Mouse (Mus musculus) macrophage (primary cell): ENCODE measurements around the gene Slc39a3. TPM values are rescaled to one million over a fixed set of nuclear protein-coding genes. Genes with fewer than 3 reads are reported as not detected.

Experiments used
- H3K27ac ChIP-seq: fragments of 350-480 bp; formaldehyde crosslinking; 2 replicates; pipeline ENCODE4 v1.9.0; 2021
- H3K36me3 ChIP-seq: fragments of 350-480 bp; formaldehyde crosslinking; 2 replicates; pipeline ENCODE4 v1.9.0; 2021; ENCODE audit errors: inconsistent target
- H3K4me3 ChIP-seq: fragments of 350-480 bp; formaldehyde crosslinking; 2 replicates; pipeline ENCODE4 v1.9.0; 2021; ENCODE audit errors: inconsistent target
- H3K79me2 ChIP-seq: fragments of 350-480 bp; formaldehyde crosslinking; 2 replicates; pipeline ENCODE4 v1.9.0; 2021; ENCODE audit errors: inconsistent target
- WGBS: methylation state at CpG from one replicate; pipeline ENCODE4 v1.1.7; 2026; ENCODE audit warnings: inconsistent platforms; ENCODE audit not compliant: missing documents; 5-methylcytosine and 5-hydroxymethylcytosine counted together
- polyA plus RNA-seq: library from polyadenylated mRNA; stranded (reverse); fragments of 250-400 nt; gene quantifications from 3 replicates; pipeline ENCODE4 v1.2.4, GENCODE M21; 2018; ENCODE audit warnings: inconsistent platforms

Slc39a3 gene
- polyA plus RNA-seq, 1 experiment from 2014 or later, result 6.1 TPM

- no peak overlapping the region for H3K4me3 ChIP-seq
- H3K36me3 ChIP-seq, result no peaks in the 10 kb centered on the region
- no peaks in the 10 kb centered on the region for H3K79me2 ChIP-seq
- 51% methylated on average over 7 of the region's 7 CpGs for WGBS
- H3K27ac ChIP-seq, result no peak overlapping the region
Observed at GRCm38 (mm10) chr10:81007240-81007639, 30.0 kb downstream of the Slc39a3 start.

DNA sequence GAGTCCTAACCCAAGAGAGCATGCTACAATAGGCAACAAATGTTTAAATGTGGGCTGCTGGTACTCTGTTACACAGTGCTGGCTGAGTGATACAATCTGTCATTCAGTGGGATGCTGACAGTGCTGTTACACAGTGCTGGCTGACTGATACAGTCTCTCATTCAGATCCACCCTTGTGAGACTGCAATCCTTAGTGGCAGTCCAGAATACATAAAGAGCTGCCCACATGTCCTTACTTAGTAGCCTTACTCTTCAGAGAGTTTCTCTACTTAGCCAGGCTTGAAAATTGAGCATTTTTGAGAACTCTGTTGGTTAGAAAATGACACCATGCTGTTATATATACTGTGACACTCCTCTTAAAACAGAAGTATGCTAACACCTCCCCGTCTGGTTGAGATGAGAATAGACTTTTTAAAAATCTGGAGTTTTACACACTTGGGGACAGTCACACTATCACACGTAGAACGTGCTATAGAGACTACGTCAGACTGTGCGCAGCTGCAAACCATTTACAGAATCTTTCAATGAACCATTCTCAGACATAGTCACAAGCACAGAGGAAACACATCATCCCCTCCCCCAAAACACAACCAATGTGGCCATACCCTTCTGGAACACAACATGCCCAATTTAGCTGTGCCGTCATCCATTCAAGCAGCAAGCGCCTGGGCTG, 31.1 kb downstream of the Slc39a3 start:
- H3K27ac ChIP-seq, result no peak overlapping the region
- no peak overlapping the region for H3K4me3 ChIP-seq
- WGBS, result 92% methylated on average over 7 of the region's 7 CpGs
- no peaks in the 10 kb centered on the region for H3K79me2 ChIP-seq
- H3K36me3 ChIP-seq, result no peaks in the 10 kb centered on the region

DNA sequence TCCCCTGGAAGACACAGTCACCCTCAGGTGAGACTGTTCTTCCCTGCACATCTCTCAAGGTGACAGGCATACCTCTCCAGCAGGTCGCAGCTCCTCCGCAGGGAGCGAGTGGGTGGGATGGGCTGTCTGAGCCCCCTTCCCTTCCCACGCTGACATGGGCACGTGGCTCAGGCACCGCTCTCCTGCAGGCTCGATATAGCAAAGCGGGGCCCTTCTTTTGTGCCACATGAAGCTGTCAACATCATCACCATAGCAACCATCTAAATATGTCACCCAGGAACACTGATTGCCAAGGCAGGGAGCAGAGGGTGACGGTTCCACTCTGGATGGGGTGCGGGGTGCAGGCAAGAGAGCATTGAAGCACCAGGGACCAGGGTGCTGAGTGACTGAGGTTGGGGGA, 36.1 kb downstream of the Slc39a3 start:
- Histone ChIP-seq H3K36me3 (no peaks in the 10 kb centered on the region), H3K79me2 (no peaks in the 10 kb centered on the region)

GRCm38 (mm10) chr10:81000197-81001062, 36.8 kb downstream of the Slc39a3 start:
- no peaks in the 10 kb centered on the region for H3K79me2 ChIP-seq
- WGBS, result 40% methylated on average over 28 of the region's 28 CpGs
- H3K4me3 ChIP-seq, result no peak overlapping the region
- no peaks in the 10 kb centered on the region for H3K36me3 ChIP-seq
- no peak overlapping the region for H3K27ac ChIP-seq

More for the DNA sequence above, 36.1 kb downstream of the Slc39a3 start:
- no peak overlapping the region for H3K27ac ChIP-seq
- WGBS, result 82% methylated on average over 10 of the region's 10 CpGs
- H3K4me3 ChIP-seq, result no peak overlapping the region

DNA sequence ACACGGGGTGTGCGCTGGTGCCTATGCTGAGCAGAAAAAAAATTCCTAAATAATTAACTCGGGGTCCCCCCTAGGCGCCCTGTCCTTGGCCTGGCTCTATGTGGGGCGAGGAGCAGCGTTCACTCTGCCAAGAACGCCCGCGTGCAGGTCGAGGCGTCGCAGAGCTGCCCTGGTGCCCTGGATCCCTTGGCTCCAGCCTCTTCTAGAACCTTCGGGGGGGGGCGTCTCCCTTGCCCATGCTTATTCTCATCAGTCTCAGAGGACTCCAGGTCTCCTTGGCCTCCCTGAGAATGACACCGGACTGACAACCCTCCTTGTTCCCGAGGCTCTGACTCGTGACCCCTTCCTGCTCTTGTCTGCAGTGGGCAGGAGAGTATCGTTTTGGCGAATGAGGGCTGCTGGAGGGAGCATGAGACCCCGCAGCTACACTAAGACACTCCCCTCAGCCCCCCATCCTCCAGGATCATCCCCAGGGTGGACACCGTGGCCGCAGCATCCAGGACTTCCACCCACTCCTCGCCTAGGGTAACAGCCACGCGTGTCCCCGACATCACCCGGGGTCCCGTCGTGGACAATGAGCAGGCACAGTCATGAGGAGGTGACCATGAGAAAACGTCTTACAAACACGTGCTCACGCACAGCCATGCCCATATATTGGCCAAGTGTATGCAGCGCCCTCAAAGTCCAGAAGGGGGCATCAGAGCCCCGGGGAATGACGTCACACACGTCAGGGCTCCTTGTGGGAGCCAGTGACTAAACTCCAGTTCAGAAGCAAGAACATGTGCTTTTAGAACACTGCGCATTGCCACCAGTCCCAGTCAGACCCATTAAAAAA, 37.6 kb downstream of the Slc39a3 start:
- no peak overlapping the region for H3K27ac ChIP-seq
- H3K4me3 ChIP-seq, result no peak overlapping the region
- no peaks in the 10 kb centered on the region for H3K36me3 ChIP-seq
- H3K79me2 ChIP-seq, result no peaks in the 10 kb centered on the region
- WGBS, result 23% methylated on average over 36 of the region's 37 CpGs

DNA sequence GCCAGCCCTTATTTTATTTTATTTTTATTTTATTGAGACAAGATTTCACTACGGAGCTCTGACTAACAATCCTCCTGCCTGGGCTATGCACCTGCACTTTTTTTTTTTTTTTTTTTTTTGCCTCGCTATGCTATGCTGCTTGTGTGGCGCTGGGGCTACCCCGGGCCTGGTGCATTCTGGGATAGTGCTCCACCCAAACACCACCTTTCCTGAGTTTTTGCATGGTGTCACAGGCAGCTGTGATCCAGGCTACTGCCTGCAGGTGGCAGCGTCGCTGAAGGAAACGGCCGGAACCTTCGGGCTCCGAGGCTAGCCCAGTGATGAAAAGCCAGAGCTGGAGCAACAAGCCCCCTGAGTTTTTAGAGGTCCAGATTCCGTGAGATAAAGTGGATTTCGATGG, 38.4 kb downstream of the Slc39a3 start:
- H3K27ac ChIP-seq, result no peak overlapping the region
- H3K4me3 ChIP-seq, result no peak overlapping the region
- no peaks in the 10 kb centered on the region for H3K79me2 ChIP-seq
- 5% methylated on average over 12 of the region's 12 CpGs for WGBS
- H3K36me3 ChIP-seq, result no peaks in the 10 kb centered on the region

GRCm38 (mm10) chr10:80998021-80998420, 39.2 kb downstream of the Slc39a3 start:
- WGBS, result 49% methylated on average over 14 of the region's 14 CpGs
- Histone ChIP-seq H3K27ac (no peak overlapping the region), H3K79me2 (no peaks in the 10 kb centered on the region), H3K4me3 (no peak overlapping the region), H3K36me3 (no peaks in the 10 kb centered on the region)

DNA sequence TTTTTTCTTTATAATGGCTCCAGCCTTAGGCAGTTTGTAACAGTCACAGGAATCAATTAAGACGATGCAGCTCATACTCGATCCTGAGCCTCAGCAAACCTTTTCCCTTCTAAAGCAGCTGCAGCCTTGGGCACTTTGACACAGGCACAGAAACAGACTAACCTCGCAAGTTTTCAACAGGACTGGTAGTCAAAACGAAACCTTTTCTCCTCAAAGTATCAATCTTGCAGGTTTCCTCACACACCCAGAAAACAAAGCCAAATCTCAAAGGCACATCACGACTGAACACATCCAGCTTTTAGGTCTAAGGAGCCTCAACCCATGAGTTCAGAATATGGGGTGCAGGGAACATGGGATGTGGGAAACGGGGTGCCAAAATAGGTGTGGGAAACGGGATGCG, 39.9 kb downstream of the Slc39a3 start:
- Histone ChIP-seq H3K27ac (no peak overlapping the region), H3K79me2 (no peaks in the 10 kb centered on the region), H3K36me3 (no peaks in the 10 kb centered on the region), H3K4me3 (no peak overlapping the region)
- WGBS, result 89% methylated on average over 8 of the region's 8 CpGs

GRCm38 (mm10) chr10:80996501-80996900, 40.7 kb downstream of the Slc39a3 start:
- H3K4me3 ChIP-seq, result no peak overlapping the region
- no peak overlapping the region for H3K27ac ChIP-seq
- WGBS, result 91% methylated on average over 8 of the region's 8 CpGs
- no peaks in the 10 kb centered on the region for H3K36me3 ChIP-seq
- H3K79me2 ChIP-seq, result no peaks in the 10 kb centered on the region

DNA sequence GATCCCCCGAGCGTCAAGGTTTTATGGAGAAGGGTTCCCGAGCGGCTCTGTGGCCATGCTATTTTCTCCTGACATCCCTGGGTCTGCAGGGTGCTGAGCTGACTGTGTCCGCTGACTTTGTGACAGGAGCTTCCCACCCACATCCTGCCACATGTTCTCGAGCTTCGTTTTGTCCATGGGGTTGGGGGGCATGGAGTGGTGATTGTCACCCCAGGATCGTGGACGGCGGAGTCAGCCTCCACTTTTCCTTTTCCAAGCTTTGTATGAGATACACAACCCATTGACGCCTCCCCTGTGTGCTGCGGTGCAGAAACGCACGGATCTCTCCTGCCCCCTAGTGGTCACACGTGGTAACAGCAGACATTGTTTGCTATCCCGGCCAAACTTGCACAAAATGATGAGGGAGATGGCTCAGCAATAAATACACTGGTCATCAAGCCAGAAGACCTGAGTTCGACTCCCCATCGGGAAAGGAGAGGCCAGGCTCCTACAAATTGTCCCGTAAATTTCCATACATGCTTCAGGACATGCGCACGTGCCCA, 42.1 kb downstream of the Slc39a3 start:
- Histone ChIP-seq H3K27ac (no peak overlapping the region), H3K4me3 (no peak overlapping the region), H3K79me2 (no peaks in the 10 kb centered on the region), H3K36me3 (no peaks in the 10 kb centered on the region)
- WGBS, result 11% methylated on average over 21 of the region's 21 CpGs

- no peak overlapping the region for H3K27ac ChIP-seq
- H3K79me2 ChIP-seq, result no peaks in the 10 kb centered on the region
- H3K4me3 ChIP-seq, result no peak overlapping the region
- no peaks in the 10 kb centered on the region for H3K36me3 ChIP-seq
- 56% methylated on average over 4 of the region's 4 CpGs for WGBS
Observed at GRCm38 (mm10) chr10:80994621-80995020, 42.6 kb downstream of the Slc39a3 start.

- Histone ChIP-seq H3K27ac (no peak overlapping the region), H3K36me3 (no peaks in the 10 kb centered on the region), H3K4me3 (no peak overlapping the region), H3K79me2 (no peaks in the 10 kb centered on the region)
- WGBS, result 91% methylated on average over 5 of the region's 5 CpGs
Observed at GRCm38 (mm10) chr10:80993276-80993675, 44.0 kb downstream of the Slc39a3 start.

DNA sequence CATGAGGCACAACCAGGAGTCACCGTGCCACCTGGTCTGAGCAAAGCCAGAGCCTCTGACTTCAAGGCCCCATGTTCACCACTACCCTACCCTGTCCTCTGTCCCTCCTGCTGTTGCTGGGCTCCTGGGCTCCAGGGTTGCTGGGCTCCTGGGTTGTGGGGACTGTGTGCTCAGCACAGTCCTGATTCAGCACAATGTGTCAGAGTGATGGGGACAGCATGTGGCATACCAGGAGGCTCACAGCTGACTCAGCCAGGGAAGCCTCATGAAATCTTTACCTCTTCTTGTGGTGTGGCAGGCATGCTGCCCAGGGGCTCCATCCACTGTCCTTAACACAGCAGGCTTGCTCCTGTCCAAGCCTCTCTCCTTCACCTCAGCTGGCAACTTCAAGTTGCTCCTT, 45.3 kb downstream of the Slc39a3 start:
- Histone ChIP-seq H3K36me3 (no peaks in the 10 kb centered on the region), H3K4me3 (no peak overlapping the region), H3K27ac (no peak overlapping the region), H3K79me2 (no peaks in the 10 kb centered on the region)
- 100% methylated on average over 1 of the region's 1 CpGs for WGBS

- WGBS, result 19% methylated on average over 3 of the region's 3 CpGs
- Histone ChIP-seq H3K79me2 (no peaks in the 10 kb centered on the region), H3K27ac (no peak overlapping the region), H3K36me3 (no peaks in the 10 kb centered on the region), H3K4me3 (no peak overlapping the region)
Observed at GRCm38 (mm10) chr10:80991007-80991406, 46.2 kb downstream of the Slc39a3 start.
